ENCODE assay signal across 15 mouse cellular contexts in genomic region chr5:52130496-52130895, GRCm38 (mm10). TPM values are rescaled to one million over a fixed set of nuclear protein-coding genes. Genes with fewer than 3 reads are reported as not detected.
DNase-seq lines count a peak whose midpoint lies in the region; ATAC-seq and TF ChIP-seq lines count a peak whose summit lies in the region.
"Had no signal": no experiment of that assay in that cellular context is flagged by ENCODE, and none has a peak within 500 bp of the region (broad histone marks: within the 10 kb centered on the region; RNA-seq: fewer than 3 reads in every experiment).

No protein-coding gene starts in this region.

- no peaks in the 10 kb centered on the region for H3K9me3 ChIP-seq in lung, postnatal 0 days (ENCODE audit: low read length)
- H3K9me3 ChIP-seq: embryonic facial prominence, embryonic 12.5 days; forebrain, embryonic 15.5 days; hindbrain, embryonic 10.5 days had no signal

- TF ChIP-seq CTCF in lung, postnatal 0 days (IDR thresholded peaks at IDR 0.05) = no peak

- H3K4me3 ChIP-seq in lung, postnatal 0 days (ENCODE audit: low read depth, low read length) = no peak overlapping the region
- H3K4me3 ChIP-seq: embryonic facial prominence, embryonic 12.5 days; forebrain, embryonic 15.5 days; hindbrain, embryonic 10.5 days; limb, embryonic 12.5 days had no signal

- H3K4me2 ChIP-seq in lung, postnatal 0 days (replicated peaks; ENCODE audit: low read depth, low read length) = no peak overlapping the region
- H3K4me2 ChIP-seq: embryonic facial prominence, embryonic 12.5 days; forebrain, embryonic 15.5 days; limb, embryonic 12.5 days had no signal

- no peaks in the 10 kb centered on the region for H3K27me3 ChIP-seq in lung, postnatal 0 days (replicated peaks; ENCODE audit: insufficient read depth, low read length)
- H3K27me3 ChIP-seq: embryonic facial prominence, embryonic 12.5 days; forebrain, embryonic 15.5 days; limb, embryonic 12.5 days had no signal

- no peak for TF ChIP-seq EP300 in lung, postnatal 0 days (IDR thresholded peaks at IDR 0.05)

- H3K9ac ChIP-seq in lung, postnatal 0 days (replicated peaks; ENCODE audit: low read depth) = no peak overlapping the region
- H3K9ac ChIP-seq: embryonic facial prominence, embryonic 12.5 days; forebrain, embryonic 15.5 days; limb, embryonic 12.5 days; liver, embryonic 14.5 days had no signal

- H3K36me3 ChIP-seq in lung, postnatal 0 days (ENCODE audit: insufficient read depth, low read length) = no peaks in the 10 kb centered on the region
- H3K36me3 ChIP-seq: embryonic facial prominence, embryonic 12.5 days; forebrain, embryonic 15.5 days had no signal

- WGBS in lung, postnatal 0 days = 25% methylated on average over 1 of the region's 1 CpGs

- no peak overlapping the region for H3K27ac ChIP-seq in lung, postnatal 0 days (ENCODE audit: low read length)
- H3K27ac ChIP-seq: embryonic facial prominence, embryonic 12.5 days; forebrain, embryonic 15.5 days; hindbrain, embryonic 10.5 days; limb, embryonic 12.5 days; liver, embryonic 14.5 days had no signal

- peak; percentile 59; the same call in 1 of the 2 replicates for ATAC-seq in lung, postnatal 0 days
- ATAC-seq: forebrain, embryonic 15.5 days had no signal

- DNase-seq in kidney, adult 9 months = peak; percentile 20
- DNase-seq in kidney, adult 18-20 months = no peak
- DNase-seq in lung, postnatal 0 days (ENCODE audit: low spot score) = peak; percentile 35
- no peak for DNase-seq in lung, postnatal 36 days
- DNase-seq in kidney, postnatal 4 days = peak; percentile 53 to 68
- peak; percentile 55 for DNase-seq in testis, postnatal 14 days (ENCODE audit: low spot score)
- no peak for DNase-seq in frontal cortex, postnatal 14 days (ENCODE audit: low spot score in 2 of 2)
- DNase-seq: cerebellum, adult 8-10 months; layer of hippocampus, adult 9-11 months; thymus, postnatal 4 days had no signal

- no peaks in the 10 kb centered on the region for H3K4me1 ChIP-seq in lung, postnatal 0 days (ENCODE audit: insufficient read depth, low read depth, low read length)
- H3K4me1 ChIP-seq: embryonic facial prominence, embryonic 12.5 days; forebrain, embryonic 15.5 days; hindbrain, embryonic 10.5 days; limb, embryonic 12.5 days had no signal

RNA-seq across cellular contexts. Expression of gene Dhx15, which starts 59.8 kb away (rescaled TPM):
- polyA plus RNA-seq in lung, postnatal 0 days (2015; fragmentation: Nextera tagmentation; extraction: Ambion mirVana) = 62.6 and 68.8 TPM in 2 replicates

Comparison
In these comparisons a context has a peak if more than half of its experiments do, and no peak if none do; other contexts are left out.
1. DNase-seq: peak in kidney, adult 9 months (single experiment), lung, postnatal 0 days (single experiment), kidney, postnatal 4 days (2 of 2) and testis, postnatal 14 days (single experiment); none in kidney, adult 18-20 months (single experiment), lung, postnatal 36 days (single experiment) and frontal cortex, postnatal 14 days (0 of 2).